Mouse (Mus musculus): ENCODE results near the gene Duox1. TPM values are rescaled to one million over a fixed set of nuclear protein-coding genes. Genes with fewer than 3 reads are reported as not detected.

Duox1 gene
- polyA plus RNA-seq, 1 experiment: 0.16 TPM

DNA sequence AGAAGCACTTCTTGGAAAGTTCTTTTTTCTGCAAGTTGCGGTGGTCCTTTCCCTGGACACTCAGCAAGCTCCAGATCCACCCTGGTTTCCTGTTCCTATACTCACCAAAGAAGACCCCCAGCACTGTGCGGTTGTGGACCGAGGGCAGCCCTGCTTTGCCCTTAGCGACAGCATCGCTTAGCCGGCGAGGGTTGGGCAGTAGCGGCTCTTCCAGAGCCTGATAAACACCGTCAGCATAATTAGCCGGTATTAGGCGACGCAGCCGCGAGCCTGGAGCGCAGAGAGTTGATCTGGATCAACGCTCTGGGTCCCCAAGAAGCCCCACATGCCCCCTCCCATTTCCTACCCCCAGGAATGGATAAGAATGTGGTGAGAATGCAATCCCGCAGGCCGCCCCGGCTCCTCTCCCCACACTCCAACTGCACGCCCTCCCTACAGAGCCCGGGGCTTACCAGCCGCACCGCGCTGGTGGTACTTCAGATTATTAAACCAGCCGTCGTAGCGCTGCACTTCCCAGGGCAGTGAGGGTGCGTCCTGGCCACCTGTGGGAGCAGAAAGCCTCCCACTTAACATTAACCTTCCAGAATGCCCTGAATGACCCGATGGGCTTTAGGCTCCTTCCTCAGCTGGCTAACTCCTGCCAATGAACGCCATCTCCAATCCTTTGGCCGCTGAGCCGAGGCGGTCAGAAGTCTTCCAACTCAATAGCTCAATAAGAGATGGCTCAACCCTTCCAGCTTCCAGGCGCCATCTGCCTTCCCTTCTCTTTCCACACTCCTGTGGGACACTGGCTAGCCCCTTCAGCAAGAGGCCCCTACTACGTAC is 18.0 kb upstream of the Duox1 start:
- WGBS: 2% methylated on average over 35 of the region's 35 CpGs
- peaks cover 4% of the 10 kb centered on the region; the same call in 1 of the 2 replicates for H3K36me3 ChIP-seq (ENCODE audit: control insufficient read depth, insufficient read depth, low read length)
- peaks cover 13% of the 10 kb centered on the region; the same call in 1 of the 2 replicates for H3K27me3 ChIP-seq (ENCODE audit: control insufficient read depth, insufficient read depth, low read length)
- peak overlapping the region; percentile 63 for H3K4me3 ChIP-seq (ENCODE audit: low read depth, low read length)
- H3K27ac ChIP-seq (ENCODE audit: insufficient read depth, low read depth, low read length): no peak overlapping the region
- no peak for TF ChIP-seq CTCF (IDR thresholded peaks at IDR 0.05; ENCODE audit: extremely low read depth, insufficient read length, insufficient replicate concordance, low read depth, low read length)
- no peak for TF ChIP-seq POLR2A (IDR thresholded peaks at IDR 0.05; ENCODE audit: low read depth, low read length)
- peaks cover 12% of the 10 kb centered on the region for H3K4me1 ChIP-seq (ENCODE audit: control insufficient read depth, insufficient read depth, insufficient read length, low read length)

GRCm38 (mm10) chr2:122298096-122298499 is 17.4 kb upstream of the Duox1 start, which contains the start of gene Duox2:
Gene Duox2, minus strand, starts transcription at chr2:122298449.
- WGBS: 5% methylated on average over 13 of the region's 13 CpGs
- H3K27me3 ChIP-seq (ENCODE audit: control insufficient read depth, insufficient read depth, low read length): peaks cover 13% of the 10 kb centered on the region
- 0 out of 2 replicates have a peak within 1 kb of the TSS, but pooled peaks have one; percentile 8 for H3K27ac ChIP-seq (ENCODE audit: insufficient read depth, low read depth, low read length)
- peaks cover 2% of the 10 kb centered on the region; the same call in 1 of the 2 replicates for H3K36me3 ChIP-seq (ENCODE audit: control insufficient read depth, insufficient read depth, low read length)
- peaks cover 12% of the 10 kb centered on the region for H3K4me1 ChIP-seq (ENCODE audit: control insufficient read depth, insufficient read depth, insufficient read length, low read length)
- H3K4me3 ChIP-seq (ENCODE audit: low read depth, low read length): peak within 1 kb of the TSS; percentile 63
- TF ChIP-seq POLR2A (IDR thresholded peaks at IDR 0.05; ENCODE audit: low read depth, low read length) (no peak), CTCF (IDR thresholded peaks at IDR 0.05; ENCODE audit: extremely low read depth, insufficient read length, insufficient replicate concordance, low read depth, low read length) (no peak)

- Histone ChIP-seq H3K4me1 (ENCODE audit: control insufficient read depth, insufficient read depth, insufficient read length, low read length) (peaks cover 12% of the 10 kb centered on the region), H3K27ac (ENCODE audit: insufficient read depth, low read depth, low read length) (0 out of 2 replicates have a peak within 1 kb of the TSS, but pooled peaks have one; percentile 8), H3K4me3 (ENCODE audit: low read depth, low read length) (peak within 1 kb of the TSS; percentile 63), H3K36me3 (ENCODE audit: control insufficient read depth, insufficient read depth, low read length) (no peaks in the 10 kb centered on the region; the same call in 1 of the 2 replicates), H3K27me3 (ENCODE audit: control insufficient read depth, insufficient read depth, low read length) (peaks cover 13% of the 10 kb centered on the region)
- 5% methylated on average over 43 of the region's 43 CpGs for WGBS
- peak; percentile 79; the same call in 1 of the 2 replicates for TF ChIP-seq POLR2A (IDR thresholded peaks at IDR 0.05; ENCODE audit: low read depth, low read length)
- TF ChIP-seq CTCF (IDR thresholded peaks at IDR 0.05; ENCODE audit: extremely low read depth, insufficient read length, insufficient replicate concordance, low read depth, low read length): no peak
Measured at GRCm38 (mm10) chr2:122298596-122299490, 16.6 kb upstream of the Duox1 start, which contains the start of gene Duoxa2. Gene Duoxa2, plus strand, starts transcription at chr2:122298900.

- H3K27ac ChIP-seq (ENCODE audit: insufficient read depth, low read depth, low read length): no peak overlapping the region
- no peaks in the 10 kb centered on the region for H3K36me3 ChIP-seq (ENCODE audit: control insufficient read depth, insufficient read depth, low read length)
- TF ChIP-seq POLR2A (IDR thresholded peaks at IDR 0.05; ENCODE audit: low read depth, low read length) (no peak), CTCF (IDR thresholded peaks at IDR 0.05; ENCODE audit: extremely low read depth, insufficient read length, insufficient replicate concordance, low read depth, low read length) (no peak)
- H3K4me1 ChIP-seq (ENCODE audit: control insufficient read depth, insufficient read depth, insufficient read length, low read length): peaks cover 12% of the 10 kb centered on the region
- H3K27me3 ChIP-seq (ENCODE audit: control insufficient read depth, insufficient read depth, low read length): peaks cover 13% of the 10 kb centered on the region
- 59% methylated on average over 14 of the region's 14 CpGs for WGBS
- H3K4me3 ChIP-seq (ENCODE audit: low read depth, low read length): peak overlapping the region; percentile 44
Measured at GRCm38 (mm10) chr2:122299911-122300655, 15.4 kb upstream of the Duox1 start.

DNA sequence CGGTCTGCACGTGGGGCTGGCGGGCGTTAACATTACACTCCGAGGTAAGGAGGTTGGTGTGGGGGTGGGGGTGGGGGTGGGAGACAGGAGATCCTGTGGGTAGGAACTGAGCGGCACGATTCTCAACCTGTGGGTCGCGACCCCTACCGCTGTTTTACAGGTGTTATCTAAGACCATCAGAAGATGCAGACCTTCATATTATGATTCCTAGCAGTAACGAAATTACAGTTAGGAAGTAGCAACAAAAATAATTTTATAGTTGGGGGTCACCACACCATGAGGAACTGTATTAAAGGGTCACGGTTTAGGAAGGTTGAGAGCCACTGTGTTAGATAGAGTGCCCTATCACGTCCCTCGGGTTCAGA is 14.8 kb upstream of the Duox1 start:
- WGBS: 19% methylated on average over 14 of the region's 14 CpGs
- Histone ChIP-seq H3K27ac (ENCODE audit: insufficient read depth, low read depth, low read length) (no peak overlapping the region), H3K27me3 (ENCODE audit: control insufficient read depth, insufficient read depth, low read length) (peaks cover 13% of the 10 kb centered on the region), H3K36me3 (ENCODE audit: control insufficient read depth, insufficient read depth, low read length) (no peaks in the 10 kb centered on the region), H3K4me3 (ENCODE audit: low read depth, low read length) (peak overlapping the region; percentile 62), H3K4me1 (ENCODE audit: control insufficient read depth, insufficient read depth, insufficient read length, low read length) (peaks cover 12% of the 10 kb centered on the region)
- TF ChIP-seq POLR2A (IDR thresholded peaks at IDR 0.05; ENCODE audit: low read depth, low read length) (no peak), CTCF (IDR thresholded peaks at IDR 0.05; ENCODE audit: extremely low read depth, insufficient read length, insufficient replicate concordance, low read depth, low read length) (no peak)

DNA sequence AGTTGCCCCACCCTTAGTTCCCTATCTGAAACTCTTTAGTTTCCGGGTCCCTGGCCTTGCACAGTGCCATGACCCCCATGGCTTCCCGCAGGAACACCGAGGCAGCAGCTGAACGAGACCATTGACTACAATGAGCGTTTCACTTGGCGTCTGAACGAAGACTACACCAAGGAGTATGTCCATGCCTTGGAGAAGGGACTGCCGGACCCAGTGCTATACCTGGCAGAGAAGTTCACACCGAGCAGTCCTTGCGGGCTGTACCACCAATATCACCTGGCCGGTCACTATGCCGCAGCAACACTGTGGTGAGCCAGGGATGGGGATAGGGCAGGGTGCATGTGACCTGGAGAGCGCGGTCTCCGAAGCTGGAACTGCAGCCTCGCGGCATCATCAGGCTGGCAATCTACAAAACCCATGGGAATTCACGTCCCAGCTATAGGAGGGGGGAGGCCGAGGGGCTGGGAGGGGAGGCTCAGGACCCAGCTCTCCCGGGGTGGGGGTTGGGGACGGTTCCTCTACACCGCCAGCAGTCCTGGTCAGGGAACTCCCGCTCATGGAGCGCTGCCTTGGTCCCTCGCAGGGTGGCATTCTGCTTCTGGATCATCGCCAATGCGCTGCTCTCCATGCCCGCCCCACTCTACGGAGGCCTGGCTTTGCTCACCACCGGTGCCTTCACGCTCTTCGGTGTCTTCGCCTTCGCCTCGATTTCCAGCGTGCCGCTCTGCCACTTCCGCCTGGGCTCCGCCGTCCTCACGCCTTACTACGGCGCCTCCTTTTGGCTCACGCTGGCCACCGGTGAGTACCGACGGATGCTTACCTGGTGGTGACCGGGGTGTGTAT is 14.2 kb upstream of the Duox1 start:
- 1% methylated on average over 48 of the region's 48 CpGs for WGBS
- Histone ChIP-seq H3K27me3 (ENCODE audit: control insufficient read depth, insufficient read depth, low read length) (peaks cover 13% of the 10 kb centered on the region), H3K36me3 (ENCODE audit: control insufficient read depth, insufficient read depth, low read length) (no peaks in the 10 kb centered on the region), H3K4me1 (ENCODE audit: control insufficient read depth, insufficient read depth, insufficient read length, low read length) (peaks cover 12% of the 10 kb centered on the region), H3K27ac (ENCODE audit: insufficient read depth, low read depth, low read length) (peak overlapping the region; percentile 8; the same call in 1 of the 2 replicates), H3K4me3 (ENCODE audit: low read depth, low read length) (peak overlapping the region; percentile 62)
- TF ChIP-seq POLR2A (IDR thresholded peaks at IDR 0.05; ENCODE audit: low read depth, low read length) (0 out of 2 replicates have a peak, but pooled peaks have one; percentile 18), CTCF (IDR thresholded peaks at IDR 0.05; ENCODE audit: extremely low read depth, insufficient read length, insufficient replicate concordance, low read depth, low read length) (no peak)

Data from small intestine, adult 2 months (tissue).